Mouse (Mus musculus): Measurements from ENCODE around the gene Tcp11l1. TPM values are rescaled to one million over a fixed set of nuclear protein-coding genes. Genes with fewer than 3 reads are reported as not detected.
A peak's percentile ranks its signal among the peaks of the same experiment; 100 is the strongest.

Gene Tcp11l1
- total and polyA plus RNA-seq, 3 experiments: 3.0 to 8.1 (median 8.0) TPM

DNA sequence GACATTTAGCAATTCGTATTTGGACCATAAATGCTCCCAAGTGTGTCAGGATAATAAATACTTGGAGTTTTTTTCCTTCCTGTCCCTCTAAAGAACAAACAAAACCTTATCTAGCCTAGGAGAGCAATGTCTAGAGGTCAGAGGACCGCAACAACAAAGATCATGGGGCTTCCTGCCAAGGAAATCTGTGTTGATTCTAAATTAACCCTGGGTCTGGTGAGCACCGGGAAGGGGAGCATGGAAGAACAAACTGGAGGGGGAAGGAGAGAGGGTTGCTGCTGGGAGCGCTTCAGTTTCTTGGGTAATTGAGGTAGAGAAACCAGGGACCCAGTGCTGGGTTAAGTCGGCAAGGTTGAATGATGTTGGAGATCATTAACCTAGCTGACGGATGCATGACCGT is 31.2 kb upstream of the Tcp11l1 start:
- TF ChIP-seq POLR2A (IDR thresholded peaks at IDR 0.05; ENCODE audit: insufficient read depth, low read depth, low read length): no peak
- TF ChIP-seq EP300 (IDR thresholded peaks at IDR 0.05; ENCODE audit: insufficient read depth, low read depth, low read length): no peak
- TF ChIP-seq CTCF (IDR thresholded peaks at IDR 0.05): no peak
- Histone ChIP-seq H3K9ac (ENCODE audit: low read depth, low read length) (no peak overlapping the region), H3K79me2 (replicated peaks; ENCODE audit: control insufficient read depth, insufficient read depth, low read length) (no peaks in the 10 kb centered on the region), H3K4me1 (ENCODE audit: control insufficient read depth, insufficient read depth, low read length) (no peaks in the 10 kb centered on the region), H3K36me3 (ENCODE audit: control insufficient read depth, insufficient read depth, low read length) (no peaks in the 10 kb centered on the region), H3K4me3 (peak overlapping the region; percentile 72), H3K27ac (no peak overlapping the region), H3K27me3 (ENCODE audit: control insufficient read depth, insufficient read depth, low read length) (no peaks in the 10 kb centered on the region)
- no peak for DNase-seq
- 17% methylated on average over 7 of the region's 7 CpGs for WGBS
- intact Hi-C loops (cut with DNase I): no loop called here

DNA sequence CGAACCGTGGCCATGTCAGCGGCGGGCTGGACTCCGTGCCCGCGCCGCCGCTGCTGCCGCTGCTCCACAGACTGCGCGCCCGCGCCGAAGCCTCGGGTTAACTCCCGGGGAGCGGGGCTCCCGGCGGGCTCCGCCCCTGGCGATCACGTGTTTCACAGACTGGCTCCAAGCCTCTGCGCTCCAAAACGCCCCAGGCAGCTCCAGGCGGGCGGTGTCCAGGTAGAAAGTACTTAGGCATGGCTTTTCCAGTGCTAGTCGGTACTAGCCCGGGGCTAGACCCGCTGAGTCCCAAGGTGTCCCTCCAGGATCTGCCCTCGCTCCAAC is 30.7 kb upstream of the Tcp11l1 start, which contains the start of gene Depdc7:
Gene Depdc7, minus strand, starts transcription at position 138 of the 324 bp plus-strand sequence.
- H3K27me3 ChIP-seq (ENCODE audit: control insufficient read depth, insufficient read depth, low read length): no peaks in the 10 kb centered on the region
- H3K27ac ChIP-seq: peak within 1 kb of the TSS; percentile 51; the same call in 1 of the 2 replicates
- DNase-seq: peak; percentile 92 to 93
- no peak for TF ChIP-seq CTCF (IDR thresholded peaks at IDR 0.05)
- TF ChIP-seq POLR2A (IDR thresholded peaks at IDR 0.05; ENCODE audit: insufficient read depth, low read depth, low read length): peak; percentile 29; the same call in 1 of the 2 replicates
- intact Hi-C loops (cut with DNase I): no loop called here
- H3K4me3 ChIP-seq: peak within 1 kb of the TSS; percentile 72
- under 1% methylated on average over 31 of the region's 31 CpGs for WGBS
- no peaks in the 10 kb centered on the region for H3K79me2 ChIP-seq (replicated peaks; ENCODE audit: control insufficient read depth, insufficient read depth, low read length)
- no peaks in the 10 kb centered on the region for H3K36me3 ChIP-seq (ENCODE audit: control insufficient read depth, insufficient read depth, low read length)
- peak within 1 kb of the TSS; percentile 91 for H3K9ac ChIP-seq (ENCODE audit: low read depth, low read length)
- H3K4me1 ChIP-seq (ENCODE audit: control insufficient read depth, insufficient read depth, low read length): no peaks in the 10 kb centered on the region

DNA sequence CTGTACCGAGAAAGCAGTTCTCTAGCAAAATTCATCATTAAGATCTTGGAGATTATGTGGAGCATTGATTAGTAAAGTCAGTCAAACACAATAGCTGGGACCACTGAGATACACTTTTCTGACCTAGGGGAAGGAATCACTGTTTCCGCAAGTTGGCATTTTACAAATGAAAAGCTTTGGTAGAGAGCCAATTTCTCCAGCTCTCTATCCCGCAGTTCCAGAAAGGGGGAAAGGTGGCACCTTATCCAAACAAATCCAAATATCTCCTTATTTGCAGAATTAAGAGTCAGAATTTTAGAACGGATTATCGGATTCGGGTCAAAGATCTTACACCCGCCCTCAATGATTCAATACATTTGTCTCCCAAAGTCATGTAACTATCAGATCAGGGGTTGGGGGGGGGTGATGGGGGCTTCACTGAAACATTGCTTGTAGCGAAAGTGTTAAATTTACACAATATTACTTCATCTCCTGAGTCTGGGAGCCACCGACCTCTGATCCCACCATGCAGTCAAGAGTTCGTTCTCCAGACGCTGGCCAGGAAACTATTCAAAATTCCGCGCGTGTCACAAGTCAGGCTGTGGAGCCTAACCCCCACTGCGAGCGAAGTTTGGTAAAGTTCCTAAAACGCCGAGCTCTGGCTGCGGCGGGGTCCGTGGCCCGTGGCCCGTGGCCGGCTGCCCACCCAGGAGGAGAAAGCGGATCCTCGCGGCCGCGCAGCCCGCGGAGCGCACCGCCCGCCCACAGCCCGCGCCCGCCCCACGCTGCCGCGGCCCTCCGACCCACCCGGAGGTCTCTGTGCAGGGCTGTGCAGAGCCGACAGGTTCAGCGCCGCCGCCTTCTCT is 30.1 kb upstream of the Tcp11l1 start:
- H3K36me3 ChIP-seq (ENCODE audit: control insufficient read depth, insufficient read depth, low read length): no peaks in the 10 kb centered on the region
- intact Hi-C loops (cut with DNase I): no loop called here
- peak overlapping the region; percentile 72 for H3K4me3 ChIP-seq
- peak overlapping the region; percentile 51; the same call in 1 of the 2 replicates for H3K27ac ChIP-seq
- no peak for TF ChIP-seq POLR2A (IDR thresholded peaks at IDR 0.05; ENCODE audit: insufficient read depth, low read depth, low read length)
- TF ChIP-seq CTCF (IDR thresholded peaks at IDR 0.05): no peak
- TF ChIP-seq EP300 (IDR thresholded peaks at IDR 0.05; ENCODE audit: insufficient read depth, low read depth, low read length): no peak
- no peak for DNase-seq
- no peaks in the 10 kb centered on the region for H3K4me1 ChIP-seq (ENCODE audit: control insufficient read depth, insufficient read depth, low read length)
- H3K79me2 ChIP-seq (replicated peaks; ENCODE audit: control insufficient read depth, insufficient read depth, low read length): no peaks in the 10 kb centered on the region
- 9% methylated on average over 45 of the region's 46 CpGs for WGBS
- peak overlapping the region; percentile 91 for H3K9ac ChIP-seq (ENCODE audit: low read depth, low read length)
- no peaks in the 10 kb centered on the region for H3K27me3 ChIP-seq (ENCODE audit: control insufficient read depth, insufficient read depth, low read length)

DNA sequence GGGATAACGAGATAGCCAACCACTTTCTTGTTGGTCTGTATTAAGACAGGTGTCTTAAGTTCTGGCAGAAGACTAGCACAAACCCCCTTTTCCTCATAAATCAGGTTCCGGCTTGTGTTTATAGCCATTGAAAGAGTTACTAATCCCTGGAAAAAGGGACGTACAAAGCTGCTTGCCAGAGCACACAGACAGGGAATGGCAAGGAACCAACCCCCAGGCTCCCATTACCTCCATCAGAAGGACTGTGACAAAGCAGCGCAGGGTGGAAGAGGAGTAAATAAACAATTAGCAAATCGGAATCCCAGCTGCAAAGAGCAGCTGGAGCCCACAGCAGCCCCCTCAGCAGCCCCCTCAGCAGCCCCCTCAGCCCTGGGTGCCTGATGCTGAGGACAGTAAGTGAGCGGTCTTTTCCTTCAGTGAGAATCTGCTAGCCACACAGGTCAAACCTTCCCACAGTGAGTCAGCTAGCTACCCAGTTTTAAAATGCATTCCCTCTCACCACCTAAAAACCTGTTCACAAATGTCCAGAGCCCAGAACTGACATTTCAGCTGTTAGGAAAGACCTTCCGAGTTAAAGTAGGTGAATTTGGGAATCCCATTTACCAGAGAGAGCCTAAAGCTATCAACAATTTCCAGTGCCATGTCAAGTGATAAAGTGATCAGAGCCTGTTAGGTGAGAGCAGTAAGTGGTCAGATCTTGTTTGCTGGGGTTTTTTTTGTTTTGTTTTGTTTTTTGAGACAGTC is 29.2 kb upstream of the Tcp11l1 start:
- H3K27ac ChIP-seq: no peak overlapping the region

DNA sequence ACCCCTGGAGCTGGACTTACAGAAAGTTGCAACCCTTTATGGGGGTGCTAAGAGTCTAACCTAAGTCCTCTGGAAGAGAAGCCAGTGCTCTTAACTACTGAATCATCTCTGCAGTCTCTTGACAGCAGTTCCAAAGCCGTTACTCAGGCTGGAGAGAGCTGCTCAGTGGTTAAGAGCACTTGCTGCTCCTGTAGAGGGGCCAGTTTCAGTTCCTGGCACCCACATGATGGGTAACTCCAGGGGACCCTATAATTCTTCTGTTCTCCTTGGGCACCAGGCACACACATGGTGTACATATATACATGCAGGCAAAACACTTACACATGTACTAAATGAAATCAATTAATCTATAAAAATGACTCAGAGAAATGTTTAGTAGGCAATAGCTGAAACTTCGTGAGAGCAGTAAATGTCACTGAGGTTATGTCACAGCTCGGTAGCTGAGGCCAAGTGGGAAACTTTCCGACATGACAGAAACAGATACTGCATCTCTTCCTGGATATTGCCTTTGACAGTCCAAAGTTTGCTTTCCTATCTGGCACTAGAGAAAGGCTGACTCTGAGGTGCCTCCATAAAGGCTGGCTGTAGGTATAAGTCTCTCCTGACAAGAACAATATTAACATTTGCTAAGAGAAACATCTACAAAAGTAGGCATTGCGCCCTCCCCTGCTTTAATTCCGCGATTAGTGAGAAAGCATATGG is 28.4 kb upstream of the Tcp11l1 start:
- no peaks in the 10 kb centered on the region for H3K4me1 ChIP-seq (ENCODE audit: control insufficient read depth, insufficient read depth, low read length)
- 72% methylated on average over 7 of the region's 7 CpGs for WGBS
- intact Hi-C loops (cut with DNase I): no loop called here
- no peaks in the 10 kb centered on the region for H3K27me3 ChIP-seq (ENCODE audit: control insufficient read depth, insufficient read depth, low read length)
- DNase-seq: no peak
- H3K36me3 ChIP-seq (ENCODE audit: control insufficient read depth, insufficient read depth, low read length): no peaks in the 10 kb centered on the region
- no peak overlapping the region for H3K4me3 ChIP-seq
- TF ChIP-seq EP300 (IDR thresholded peaks at IDR 0.05; ENCODE audit: insufficient read depth, low read depth, low read length) (no peak), CTCF (IDR thresholded peaks at IDR 0.05) (no peak), POLR2A (IDR thresholded peaks at IDR 0.05; ENCODE audit: insufficient read depth, low read depth, low read length) (no peak)
- no peak overlapping the region for H3K9ac ChIP-seq (ENCODE audit: low read depth, low read length)
- no peak overlapping the region for H3K27ac ChIP-seq
- no peaks in the 10 kb centered on the region for H3K79me2 ChIP-seq (replicated peaks; ENCODE audit: control insufficient read depth, insufficient read depth, low read length)

More for the DNA sequence above, 29.2 kb upstream of the Tcp11l1 start:
- H3K4me1 ChIP-seq (ENCODE audit: control insufficient read depth, insufficient read depth, low read length): no peaks in the 10 kb centered on the region
- H3K79me2 ChIP-seq (replicated peaks; ENCODE audit: control insufficient read depth, insufficient read depth, low read length): no peaks in the 10 kb centered on the region
- no peak overlapping the region for H3K4me3 ChIP-seq
- intact Hi-C loops (cut with DNase I): no loop called here
- no peaks in the 10 kb centered on the region for H3K36me3 ChIP-seq (ENCODE audit: control insufficient read depth, insufficient read depth, low read length)
- TF ChIP-seq EP300 (IDR thresholded peaks at IDR 0.05; ENCODE audit: insufficient read depth, low read depth, low read length) (no peak), CTCF (IDR thresholded peaks at IDR 0.05) (no peak), POLR2A (IDR thresholded peaks at IDR 0.05; ENCODE audit: insufficient read depth, low read depth, low read length) (no peak)
- H3K9ac ChIP-seq (ENCODE audit: low read depth, low read length): no peak overlapping the region
- WGBS: 71% methylated on average over 7 of the region's 7 CpGs
- H3K27me3 ChIP-seq (ENCODE audit: control insufficient read depth, insufficient read depth, low read length): no peaks in the 10 kb centered on the region
- DNase-seq: no peak
